In genomic region chr11:119563166-119563565, GRCm38 (mm10) we compare ENCODE assay signal across 26 mouse cellular contexts. TPM values are rescaled to one million over a fixed set of nuclear protein-coding genes. Genes with fewer than 3 reads are reported as not detected.
A peak's percentile ranks its signal among the peaks of the same experiment; 100 is the strongest.
DNase-seq lines count a peak whose midpoint lies in the region; ATAC-seq and TF ChIP-seq lines count a peak whose summit lies in the region.
"Had no signal": no experiment of that assay in that cellular context is flagged by ENCODE, and none has a peak within 500 bp of the region (broad histone marks: within the 10 kb centered on the region; RNA-seq: fewer than 3 reads in every experiment).

No protein-coding gene starts in this region.

- no peak overlapping the region for H3K27ac ChIP-seq in embryonic facial prominence, embryonic 13.5 days
- H3K27ac ChIP-seq in embryonic facial prominence, embryonic 10.5 days (replicated peaks): no peak overlapping the region
- no peak overlapping the region for H3K27ac ChIP-seq in liver, adult 2 months (replicated peaks; ENCODE audit: insufficient read depth, low read depth, low read length)
- no peak overlapping the region for H3K27ac ChIP-seq in liver, postnatal 0 days (ENCODE audit: low read depth)
- no peak overlapping the region for H3K27ac ChIP-seq in limb, embryonic 12.5 days
- H3K27ac ChIP-seq in neural tube, embryonic 15.5 days (replicated peaks): no peak overlapping the region; the same call in 1 of the 2 replicates
- H3K27ac ChIP-seq: forebrain, embryonic 12.5 days; gastrocnemius, adult 2 months; heart, embryonic 10.5 days; hindbrain, embryonic 12.5 days; kidney, postnatal 0 days; left cerebral cortex, adult 2 months had no signal

- no peak for TF ChIP-seq CTCF in liver, adult 2 months (IDR thresholded peaks at IDR 0.05; ENCODE audit: low read depth, low read length)
- no peak for TF ChIP-seq CTCF in liver, postnatal 0 days (IDR thresholded peaks at IDR 0.05; ENCODE audit: low read depth)

- H3K4me2 ChIP-seq in embryonic facial prominence, embryonic 13.5 days: no peak overlapping the region
- H3K4me2 ChIP-seq in liver, postnatal 0 days (ENCODE audit: low read depth, low read length): no peak overlapping the region
- H3K4me2 ChIP-seq in limb, embryonic 12.5 days: no peak overlapping the region
- no peak overlapping the region for H3K4me2 ChIP-seq in neural tube, embryonic 15.5 days
- H3K4me2 ChIP-seq: forebrain, embryonic 12.5 days; hindbrain, embryonic 12.5 days; midbrain, embryonic 11.5 days had no signal

- H3K27me3 ChIP-seq in embryonic facial prominence, embryonic 13.5 days: peaks cover 37% of the 10 kb centered on the region
- peaks cover 54% of the 10 kb centered on the region for H3K27me3 ChIP-seq in embryonic facial prominence, embryonic 10.5 days (replicated peaks; ENCODE audit: low read depth, poor library complexity, severe bottlenecking)
- H3K27me3 ChIP-seq in liver, adult 2 months (ENCODE audit: control insufficient read depth, insufficient read depth, low read length): no peaks in the 10 kb centered on the region
- peaks cover 16% of the 10 kb centered on the region; the same call in 1 of the 2 replicates for H3K27me3 ChIP-seq in liver, postnatal 0 days (ENCODE audit: insufficient read depth, low read length)
- H3K27me3 ChIP-seq in limb, embryonic 12.5 days: peaks cover 44% of the 10 kb centered on the region
- H3K27me3 ChIP-seq in neural tube, embryonic 15.5 days (replicated peaks): no peaks in the 10 kb centered on the region; the same call in 1 of the 2 replicates

- no peak overlapping the region for H3K4me3 ChIP-seq in embryonic facial prominence, embryonic 13.5 days
- H3K4me3 ChIP-seq in embryonic facial prominence, embryonic 10.5 days: no peak overlapping the region
- no peak overlapping the region for H3K4me3 ChIP-seq in liver, adult 2 months (ENCODE audit: insufficient read depth, low read depth, low read length)
- no peak overlapping the region for H3K4me3 ChIP-seq in liver, postnatal 0 days (ENCODE audit: low read depth, low read length)
- H3K4me3 ChIP-seq in limb, embryonic 12.5 days (replicated peaks): no peak overlapping the region
- no peak overlapping the region for H3K4me3 ChIP-seq in neural tube, embryonic 15.5 days (replicated peaks)
- H3K4me3 ChIP-seq: forebrain, embryonic 12.5 days; gastrocnemius, adult 2 months; heart, embryonic 10.5 days; hindbrain, embryonic 12.5 days; left cerebral cortex, adult 2 months had no signal

- TF ChIP-seq EP300 in liver, postnatal 0 days (IDR thresholded peaks at IDR 0.05; ENCODE audit: low read depth): no peak

- no peak for TF ChIP-seq POLR2A in liver, adult 2 months (IDR thresholded peaks at IDR 0.05; ENCODE audit: extremely low read depth, insufficient read depth, low read length)

- DNase-seq in embryonic facial prominence, embryonic 10.5 days (ENCODE audit: low spot score): no peak
- DNase-seq in liver, adult 2 months (ENCODE audit: extremely low read depth, low read depth, low spot score): peak; percentile 12
- no peak for DNase-seq in liver, postnatal 0 days
- DNase-seq in gastrocnemius, postnatal 25 days: no peak
- DNase-seq: adrenal gland, adult 8-10 months; cerebellum, adult 8-10 months; gastrocnemius, adult 2 months; heart, postnatal 14 days; kidney, adult 11 months; liver; lung, postnatal 14 days; retina, postnatal 1 day; right cerebral cortex, postnatal 25 days; spleen, adult 18-20 months had no signal

- H3K36me3 ChIP-seq in embryonic facial prominence, embryonic 13.5 days: no peaks in the 10 kb centered on the region
- H3K36me3 ChIP-seq in embryonic facial prominence, embryonic 10.5 days (replicated peaks): no peaks in the 10 kb centered on the region
- H3K36me3 ChIP-seq in liver, adult 2 months (ENCODE audit: control insufficient read depth, insufficient read depth, low read length): no peaks in the 10 kb centered on the region
- H3K36me3 ChIP-seq in liver, postnatal 0 days (replicated peaks; ENCODE audit: insufficient read depth, low read length): no peaks in the 10 kb centered on the region
- H3K36me3 ChIP-seq in limb, embryonic 12.5 days: no peaks in the 10 kb centered on the region
- H3K36me3 ChIP-seq in neural tube, embryonic 15.5 days: no peaks in the 10 kb centered on the region
- H3K36me3 ChIP-seq: forebrain, embryonic 12.5 days; heart, embryonic 10.5 days; hindbrain, embryonic 12.5 days had no signal

- 71% methylated on average over 9 of the region's 9 CpGs for WGBS in embryonic facial prominence, embryonic 13.5 days
- WGBS in embryonic facial prominence, embryonic 10.5 days: 75% methylated on average over 9 of the region's 9 CpGs
- 68% methylated on average over 9 of the region's 9 CpGs for WGBS in liver, adult 2 months
- WGBS in liver, postnatal 0 days (ENCODE audit: insufficient replicate concordance): 36% methylated on average over 9 of the region's 9 CpGs
- WGBS in limb, embryonic 12.5 days: 55% methylated on average over 9 of the region's 9 CpGs
- WGBS in neural tube, embryonic 15.5 days: 32% methylated on average over 9 of the region's 9 CpGs

- peaks cover 18% of the 10 kb centered on the region for H3K4me1 ChIP-seq in embryonic facial prominence, embryonic 13.5 days
- peaks cover 46% of the 10 kb centered on the region for H3K4me1 ChIP-seq in embryonic facial prominence, embryonic 10.5 days
- H3K4me1 ChIP-seq in liver, adult 2 months (ENCODE audit: control insufficient read depth, insufficient read depth, low read length): peaks cover 7% of the 10 kb centered on the region
- H3K4me1 ChIP-seq in liver, postnatal 0 days (ENCODE audit: insufficient read depth): no peaks in the 10 kb centered on the region
- H3K4me1 ChIP-seq in limb, embryonic 12.5 days (replicated peaks): peaks cover 35% of the 10 kb centered on the region
- H3K4me1 ChIP-seq in neural tube, embryonic 15.5 days: peaks cover 46% of the 10 kb centered on the region

- no peaks in the 10 kb centered on the region for H3K79me2 ChIP-seq in liver, adult 2 months (ENCODE audit: control insufficient read depth, insufficient read depth, low read length)

- no peaks in the 10 kb centered on the region for H3K9me3 ChIP-seq in embryonic facial prominence, embryonic 13.5 days
- no peaks in the 10 kb centered on the region for H3K9me3 ChIP-seq in embryonic facial prominence, embryonic 10.5 days
- H3K9me3 ChIP-seq in liver, postnatal 0 days (ENCODE audit: low read length): no peaks in the 10 kb centered on the region
- no peaks in the 10 kb centered on the region for H3K9me3 ChIP-seq in limb, embryonic 12.5 days
- H3K9me3 ChIP-seq in neural tube, embryonic 15.5 days (replicated peaks): no peaks in the 10 kb centered on the region
- H3K9me3 ChIP-seq: forebrain, embryonic 12.5 days; heart, embryonic 10.5 days; hindbrain, embryonic 12.5 days had no signal

- no peak for ATAC-seq in embryonic facial prominence, embryonic 13.5 days (ENCODE audit: insufficient number of reproducible peaks, insufficient read depth, low FRiP score, low TSS enrichment, low read depth)
- ATAC-seq in liver, postnatal 0 days: no peak
- ATAC-seq in limb, embryonic 12.5 days (ENCODE audit: insufficient number of reproducible peaks, insufficient read depth, low FRiP score, low TSS enrichment, low read depth): no peak
- no peak for ATAC-seq in neural tube, embryonic 15.5 days (ENCODE audit: low FRiP score)
- ATAC-seq: activated CD4-positive, CD25-positive, alpha-beta regulatory T cell, adult 4 months had no signal

- 0 out of 2 replicates have a peak overlapping the region, but pooled peaks have one; percentile 6 for H3K9ac ChIP-seq in embryonic facial prominence, embryonic 13.5 days
- H3K9ac ChIP-seq in liver, adult 2 months (ENCODE audit: low read depth, low read length): no peak overlapping the region
- H3K9ac ChIP-seq in liver, postnatal 0 days (replicated peaks): no peak overlapping the region
- peak overlapping the region; percentile 19; the same call in 1 of the 2 replicates for H3K9ac ChIP-seq in limb, embryonic 12.5 days (replicated peaks)
- H3K9ac ChIP-seq in neural tube, embryonic 15.5 days (replicated peaks): 0 out of 2 replicates have a peak overlapping the region, but pooled peaks have one; percentile 17
- H3K9ac ChIP-seq: forebrain, embryonic 12.5 days; hindbrain, embryonic 12.5 days had no signal

RNA-seq across cellular contexts. Expression of gene Nptx1, which starts 15.6 kb away (rescaled TPM):
- polyA plus RNA-seq in embryonic facial prominence, embryonic 13.5 days (2015; fragmentation: Nextera tagmentation; extraction: Ambion mirVana): 0.60 and 0.66 TPM in 2 replicates
- 1.9 and 2.6 TPM in 2 replicates for polyA plus RNA-seq in embryonic facial prominence, embryonic 10.5 days (2016; fragmentation: Nextera tagmentation; extraction: Ambion mirVana)
- total RNA-seq in liver, adult 2 months (2014; rRNA removed): 0.07 and 0.09 TPM in 2 replicates
- polyA plus RNA-seq in liver, adult 2 months (2012; rRNA removed): 0.09 and 0.15 TPM in 2 replicates
- 0.04 TPM in 1 of 2 replicates, not detected in the other for polyA plus RNA-seq in liver, postnatal 0 days (2015; fragmentation: Nextera tagmentation; extraction: Ambion mirVana)
- polyA plus RNA-seq in limb, embryonic 12.5 days (2016; fragmentation: Nextera tagmentation; extraction: Ambion mirVana): 1.0 and 1.4 TPM in 2 replicates
- 26.0 and 28.3 TPM in 2 replicates for polyA plus RNA-seq in neural tube, embryonic 15.5 days (2015; fragmentation: Nextera tagmentation; extraction: Ambion mirVana)
- under 1 TPM; 0.08 to 0.19 TPM for total RNA-seq in gastrocnemius, postnatal 25 days (2021)
- total RNA-seq: gastrocnemius, adult 2 months; megakaryocyte progenitor cell, adult 5-6 weeks; MEL had no signal
- polyA plus RNA-seq: activated CD4-positive, CD25-positive, alpha-beta regulatory T cell, adult 4 months had no signal

RNA-seq across cellular contexts. Expression of gene Rptor, which starts 39.5 kb away (rescaled TPM):
- 10.8 and 12.5 TPM in 2 replicates for polyA plus RNA-seq in embryonic facial prominence, embryonic 13.5 days (2015; fragmentation: Nextera tagmentation; extraction: Ambion mirVana)
- polyA plus RNA-seq in embryonic facial prominence, embryonic 10.5 days (2016; fragmentation: Nextera tagmentation; extraction: Ambion mirVana): 14.4 and 15.7 TPM in 2 replicates
- total RNA-seq in liver, adult 2 months (2014; rRNA removed): 11.2 and 17.7 TPM in 2 replicates
- 18.4 and 18.6 TPM in 2 replicates for polyA plus RNA-seq in liver, adult 2 months (2012; rRNA removed)
- 3.1 TPM in 2 replicates for polyA plus RNA-seq in liver, postnatal 0 days (2015; fragmentation: Nextera tagmentation; extraction: Ambion mirVana)
- 17.7 and 18.6 TPM in 2 replicates for polyA plus RNA-seq in limb, embryonic 12.5 days (2016; fragmentation: Nextera tagmentation; extraction: Ambion mirVana)
- 10.4 and 11.7 TPM in 2 replicates for polyA plus RNA-seq in neural tube, embryonic 15.5 days (2015; fragmentation: Nextera tagmentation; extraction: Ambion mirVana)
- 10 to 100 TPM; 23.7 to 24.8 TPM for total RNA-seq in gastrocnemius, postnatal 25 days (2021)

Comparison
In these comparisons a context has a peak if more than half of its experiments do, and no peak if none do; other contexts are left out.
1. H3K9ac ChIP-seq: peak in embryonic facial prominence, embryonic 13.5 days (single experiment), limb, embryonic 12.5 days (single experiment) and neural tube, embryonic 15.5 days (single experiment); none in liver, adult 2 months (single experiment) and liver, postnatal 0 days (single experiment).